Mouse (Mus musculus) G1E (cell line): ENCODE data around the gene Snrpe.

Source experiments
- CTCF ChIP-seq: IDR thresholded peaks from 2 replicates; pipeline ENCODE4 v1.5.1; 2012; ENCODE audit warnings: low read depth, low read length, inconsistent platforms, mixed read lengths
- GATA1 ChIP-seq: IDR thresholded peaks from 2 replicates; pipeline ENCODE4 v1.6.1; 2012; ENCODE audit warnings: borderline replicate concordance, low read length, inconsistent platforms, mixed read lengths
- POLR2AphosphoS5 ChIP-seq: IDR thresholded peaks from 2 replicates; pipeline ENCODE4 v1.6.1; 2012; ENCODE audit warnings: low read depth, low read length, inconsistent platforms; ENCODE audit not compliant: insufficient replicate concordance
- TAL1 ChIP-seq: conservative IDR thresholded peaks from 2 replicates; pipeline ENCODE4 v1.6.1; 2012; ENCODE audit warnings: low read depth, low read length, inconsistent platforms, mixed read lengths

- TF ChIP-seq CTCF: no peak
- no peak for TF ChIP-seq TAL1
- TF ChIP-seq GATA1: no peak
- no peak for TF ChIP-seq POLR2AphosphoS5
Measured at GRCm38 (mm10) chr1:133625052-133625451, 15.0 kb upstream of the Snrpe start.
